Mouse (Mus musculus): ENCODE data around the gene Fgf11. TPM values are rescaled to one million over a fixed set of nuclear protein-coding genes. Genes with fewer than 3 reads are reported as not detected.

Gene Fgf11
- total and polyA plus RNA-seq, 2 experiments from 2014 or later: 1.0 to 5.7 TPM

GRCm38 (mm10) chr11:69752686-69753085 is 49.0 kb downstream of the Fgf11 start:
- TF ChIP-seq CTCF (IDR thresholded peaks at IDR 0.05; ENCODE audit: low read depth) (no peak), EP300 (IDR thresholded peaks at IDR 0.05; ENCODE audit: low read depth) (no peak)
- ATAC-seq (ENCODE audit: insufficient read depth, low read depth) (no peak), DNase-seq (ENCODE audit: low spot score) (no peak)
- 0 out of 2 replicates have a peak, but pooled peaks cover 7% of the 10 kb centered on the region for H3K36me3 ChIP-seq (replicated peaks; ENCODE audit: control insufficient read depth, insufficient read depth, low read length)
- H3K27ac ChIP-seq (ENCODE audit: low read depth): 0 out of 2 replicates have a peak overlapping the region, but pooled peaks have one; percentile 9
- H3K9me3 ChIP-seq (replicated peaks; ENCODE audit: control insufficient read depth, low read length): no peaks in the 10 kb centered on the region
- H3K4me2 ChIP-seq (ENCODE audit: low read depth, low read length): no peak overlapping the region
- no peaks in the 10 kb centered on the region for H3K27me3 ChIP-seq (ENCODE audit: control insufficient read depth, insufficient read depth, low read length)
- peaks cover 31% of the 10 kb centered on the region for H3K4me1 ChIP-seq (ENCODE audit: control insufficient read depth, insufficient read depth)
- no peak overlapping the region for H3K9ac ChIP-seq (replicated peaks; ENCODE audit: low read depth, low read length)
- H3K4me3 ChIP-seq (ENCODE audit: low read depth, low read length): no peak overlapping the region

GRCm38 (mm10) chr11:69751635-69752034 is 50.0 kb downstream of the Fgf11 start:
- ATAC-seq (ENCODE audit: insufficient read depth, low read depth) (no peak), DNase-seq (ENCODE audit: low spot score) (no peak)
- WGBS: 24% methylated on average over 3 of the region's 3 CpGs
- Histone ChIP-seq H3K4me3 (ENCODE audit: low read depth, low read length) (no peak overlapping the region), H3K4me2 (ENCODE audit: low read depth, low read length) (no peak overlapping the region), H3K9me3 (replicated peaks; ENCODE audit: control insufficient read depth, low read length) (no peaks in the 10 kb centered on the region), H3K36me3 (replicated peaks; ENCODE audit: control insufficient read depth, insufficient read depth, low read length) (peaks cover 15% of the 10 kb centered on the region), H3K27ac (ENCODE audit: low read depth) (0 out of 2 replicates have a peak overlapping the region, but pooled peaks have one; percentile 15), H3K9ac (replicated peaks; ENCODE audit: low read depth, low read length) (peak overlapping the region; percentile 25; the same call in 1 of the 2 replicates), H3K27me3 (ENCODE audit: control insufficient read depth, insufficient read depth, low read length) (no peaks in the 10 kb centered on the region), H3K4me1 (ENCODE audit: control insufficient read depth, insufficient read depth) (peaks cover 23% of the 10 kb centered on the region)
- TF ChIP-seq EP300 (IDR thresholded peaks at IDR 0.05; ENCODE audit: low read depth): no peak
- no peak for TF ChIP-seq CTCF (IDR thresholded peaks at IDR 0.05; ENCODE audit: low read depth)

Other genes with a start within 250 kb of the Fgf11 start
Only the 30 nearest of the 44 such genes appear.
- gene Sox15, start 146.5 kb downstream of the Fgf11 start, total RNA-seq (2014; rRNA removed; ENCODE audit: low replicate concordance): not detected in 2 replicates
- not detected in 2 replicates for gene Sox15, start 146.5 kb downstream of the Fgf11 start, polyA plus RNA-seq (2015; fragmentation: Nextera tagmentation; extraction: Ambion mirVana)
- gene Mpdu1, start 139.2 kb downstream of the Fgf11 start, total RNA-seq (2014; rRNA removed; ENCODE audit: low replicate concordance): 123 and 137 TPM in 2 replicates
- gene Mpdu1, start 139.2 kb downstream of the Fgf11 start, polyA plus RNA-seq (2015; fragmentation: Nextera tagmentation; extraction: Ambion mirVana): 30.0 and 33.0 TPM in 2 replicates
- 2.6 and 6.9 TPM in 2 replicates for gene Cd68, start 135.7 kb downstream of the Fgf11 start, total RNA-seq (2014; rRNA removed; ENCODE audit: low replicate concordance)
- 6.1 and 8.5 TPM in 2 replicates for gene Cd68, start 135.7 kb downstream of the Fgf11 start, polyA plus RNA-seq (2015; fragmentation: Nextera tagmentation; extraction: Ambion mirVana)
- 573 and 656 TPM in 2 replicates for gene Eif4a1, start 129.4 kb downstream of the Fgf11 start, total RNA-seq (2014; rRNA removed; ENCODE audit: low replicate concordance)
- gene Eif4a1, start 129.4 kb downstream of the Fgf11 start, polyA plus RNA-seq (2015; fragmentation: Nextera tagmentation; extraction: Ambion mirVana): 261 and 289 TPM in 2 replicates
- gene Senp3, start 119.8 kb downstream of the Fgf11 start, total RNA-seq (2014; rRNA removed; ENCODE audit: low replicate concordance): 39.7 and 92.3 TPM in 2 replicates
- gene Senp3, start 119.8 kb downstream of the Fgf11 start, polyA plus RNA-seq (2015; fragmentation: Nextera tagmentation; extraction: Ambion mirVana): 27.4 and 32.6 TPM in 2 replicates
- 0.81 TPM in 1 of 2 replicates, not detected in the other for gene Tnfsf13, start 116.1 kb downstream of the Fgf11 start, total RNA-seq (2014; rRNA removed; ENCODE audit: low replicate concordance)
- gene Tnfsf13, start 116.1 kb downstream of the Fgf11 start, polyA plus RNA-seq (2015; fragmentation: Nextera tagmentation; extraction: Ambion mirVana): 0.57 and 0.89 TPM in 2 replicates
- 8.5 and 9.3 TPM in 2 replicates for gene Tnfsf12, start 106.0 kb downstream of the Fgf11 start, total RNA-seq (2014; rRNA removed; ENCODE audit: low replicate concordance)
- gene Tnfsf12, start 106.0 kb downstream of the Fgf11 start, polyA plus RNA-seq (2015; fragmentation: Nextera tagmentation; extraction: Ambion mirVana): 5.3 and 5.5 TPM in 2 replicates
- gene Tnfsfm13, start 105.8 kb downstream of the Fgf11 start, total RNA-seq (2014; rRNA removed; ENCODE audit: low replicate concordance): 0.65 and 1.8 TPM in 2 replicates
- gene Tnfsfm13, start 105.8 kb downstream of the Fgf11 start, polyA plus RNA-seq (2015; fragmentation: Nextera tagmentation; extraction: Ambion mirVana): 2.8 and 3.0 TPM in 2 replicates
- 13.4 and 15.6 TPM in 2 replicates for gene Polr2a, start 43.2 kb downstream of the Fgf11 start, total RNA-seq (2014; rRNA removed; ENCODE audit: low replicate concordance)
- 6.2 and 6.6 TPM in 2 replicates for gene Polr2a, start 43.2 kb downstream of the Fgf11 start, polyA plus RNA-seq (2015; fragmentation: Nextera tagmentation; extraction: Ambion mirVana)
- not detected in 2 replicates for gene Slc35g3, start 39.9 kb downstream of the Fgf11 start, total RNA-seq (2014; rRNA removed; ENCODE audit: low replicate concordance)
- 0.18 TPM in 1 of 2 replicates, not detected in the other for gene Slc35g3, start 39.9 kb downstream of the Fgf11 start, polyA plus RNA-seq (2015; fragmentation: Nextera tagmentation; extraction: Ambion mirVana)
- gene Zbtb4, start 35.9 kb downstream of the Fgf11 start, total RNA-seq (2014; rRNA removed; ENCODE audit: low replicate concordance): 21.2 and 28.7 TPM in 2 replicates
- gene Zbtb4, start 35.9 kb downstream of the Fgf11 start, polyA plus RNA-seq (2015; fragmentation: Nextera tagmentation; extraction: Ambion mirVana): 2.6 and 2.9 TPM in 2 replicates
- gene Chrnb1, start 5.9 kb downstream of the Fgf11 start, total RNA-seq (2014; rRNA removed; ENCODE audit: low replicate concordance): 2.5 and 11.2 TPM in 2 replicates
- 2.7 and 3.1 TPM in 2 replicates for gene Chrnb1, start 5.9 kb downstream of the Fgf11 start, polyA plus RNA-seq (2015; fragmentation: Nextera tagmentation; extraction: Ambion mirVana)
- 0.43 and 2.7 TPM in 2 replicates for gene Tmem102, start 3.8 kb upstream of the Fgf11 start, total RNA-seq (2014; rRNA removed; ENCODE audit: low replicate concordance)
- gene Tmem102, start 3.8 kb upstream of the Fgf11 start, polyA plus RNA-seq (2015; fragmentation: Nextera tagmentation; extraction: Ambion mirVana): 2.6 TPM in 2 replicates
- gene Gm39566, start 13.4 kb upstream of the Fgf11 start, total RNA-seq (2014; rRNA removed; ENCODE audit: low replicate concordance): not detected in 2 replicates
- gene Gm39566, start 13.4 kb upstream of the Fgf11 start, polyA plus RNA-seq (2015; fragmentation: Nextera tagmentation; extraction: Ambion mirVana): not detected in 2 replicates
- not detected in 2 replicates for gene Spem2, start 16.6 kb upstream of the Fgf11 start, total RNA-seq (2014; rRNA removed; ENCODE audit: low replicate concordance)
- not detected in 2 replicates for gene Spem2, start 16.6 kb upstream of the Fgf11 start, polyA plus RNA-seq (2015; fragmentation: Nextera tagmentation; extraction: Ambion mirVana)
- not detected in 2 replicates for gene Spem1, start 20.3 kb upstream of the Fgf11 start, total RNA-seq (2014; rRNA removed; ENCODE audit: low replicate concordance)
- gene Spem1, start 20.3 kb upstream of the Fgf11 start, polyA plus RNA-seq (2015; fragmentation: Nextera tagmentation; extraction: Ambion mirVana): not detected in 2 replicates
- gene Nlgn2, start 35.9 kb upstream of the Fgf11 start, total RNA-seq (2014; rRNA removed; ENCODE audit: low replicate concordance): 4.5 and 10.1 TPM in 2 replicates
- gene Nlgn2, start 35.9 kb upstream of the Fgf11 start, polyA plus RNA-seq (2015; fragmentation: Nextera tagmentation; extraction: Ambion mirVana): 0.89 TPM in 2 replicates
- gene Tmem256, start 36.7 kb upstream of the Fgf11 start, total RNA-seq (2014; rRNA removed; ENCODE audit: low replicate concordance): 78.5 and 169 TPM in 2 replicates
- 411 and 424 TPM in 2 replicates for gene Tmem256, start 36.7 kb upstream of the Fgf11 start, polyA plus RNA-seq (2015; fragmentation: Nextera tagmentation; extraction: Ambion mirVana)
- 50.9 and 64.0 TPM in 2 replicates for gene Plscr3, start 44.5 kb upstream of the Fgf11 start, total RNA-seq (2014; rRNA removed; ENCODE audit: low replicate concordance)
- gene Plscr3, start 44.5 kb upstream of the Fgf11 start, polyA plus RNA-seq (2015; fragmentation: Nextera tagmentation; extraction: Ambion mirVana): 60.5 and 62.3 TPM in 2 replicates
- 0.50 TPM in 1 of 2 replicates, not detected in the other for gene Tnk1, start 56.9 kb upstream of the Fgf11 start, total RNA-seq (2014; rRNA removed; ENCODE audit: low replicate concordance)
- not detected in 2 replicates for gene Tnk1, start 56.9 kb upstream of the Fgf11 start, polyA plus RNA-seq (2015; fragmentation: Nextera tagmentation; extraction: Ambion mirVana)
- gene Tmem95, start 76.2 kb upstream of the Fgf11 start, total RNA-seq (2014; rRNA removed; ENCODE audit: low replicate concordance): not detected in 2 replicates
- not detected in 2 replicates for gene Tmem95, start 76.2 kb upstream of the Fgf11 start, polyA plus RNA-seq (2015; fragmentation: Nextera tagmentation; extraction: Ambion mirVana)
- gene Kctd11, start 79.5 kb upstream of the Fgf11 start, total RNA-seq (2014; rRNA removed; ENCODE audit: low replicate concordance): 2.3 and 9.4 TPM in 2 replicates
- gene Kctd11, start 79.5 kb upstream of the Fgf11 start, polyA plus RNA-seq (2015; fragmentation: Nextera tagmentation; extraction: Ambion mirVana): 1.9 and 2.3 TPM in 2 replicates
- gene Acap1, start 93.7 kb upstream of the Fgf11 start, total RNA-seq (2014; rRNA removed; ENCODE audit: low replicate concordance): 2.5 and 9.7 TPM in 2 replicates
- 2.5 TPM in 2 replicates for gene Acap1, start 93.7 kb upstream of the Fgf11 start, polyA plus RNA-seq (2015; fragmentation: Nextera tagmentation; extraction: Ambion mirVana)
- gene 2810408A11Rik, start 99.1 kb upstream of the Fgf11 start, total RNA-seq (2014; rRNA removed; ENCODE audit: low replicate concordance): 1.8 and 6.3 TPM in 2 replicates
- gene 2810408A11Rik, start 99.1 kb upstream of the Fgf11 start, polyA plus RNA-seq (2015; fragmentation: Nextera tagmentation; extraction: Ambion mirVana): 2.8 and 3.9 TPM in 2 replicates
- 39.2 and 59.5 TPM in 2 replicates for gene Neurl4, start 99.2 kb upstream of the Fgf11 start, total RNA-seq (2014; rRNA removed; ENCODE audit: low replicate concordance)
- 3.6 and 4.5 TPM in 2 replicates for gene Neurl4, start 99.2 kb upstream of the Fgf11 start, polyA plus RNA-seq (2015; fragmentation: Nextera tagmentation; extraction: Ambion mirVana)
- 48.6 and 72.4 TPM in 2 replicates for gene Gps2, start 112.0 kb upstream of the Fgf11 start, total RNA-seq (2014; rRNA removed; ENCODE audit: low replicate concordance)
- 37.1 and 38.1 TPM in 2 replicates for gene Gps2, start 112.0 kb upstream of the Fgf11 start, polyA plus RNA-seq (2015; fragmentation: Nextera tagmentation; extraction: Ambion mirVana)
- gene Eif5a, start 120.1 kb upstream of the Fgf11 start, total RNA-seq (2014; rRNA removed; ENCODE audit: low replicate concordance): 469 and 504 TPM in 2 replicates
- 961 and 973 TPM in 2 replicates for gene Eif5a, start 120.1 kb upstream of the Fgf11 start, polyA plus RNA-seq (2015; fragmentation: Nextera tagmentation; extraction: Ambion mirVana)
- 16.0 and 25.6 TPM in 2 replicates for gene Ybx2, start 133.9 kb upstream of the Fgf11 start, total RNA-seq (2014; rRNA removed; ENCODE audit: low replicate concordance)
- gene Ybx2, start 133.9 kb upstream of the Fgf11 start, polyA plus RNA-seq (2015; fragmentation: Nextera tagmentation; extraction: Ambion mirVana): 4.9 and 7.9 TPM in 2 replicates
- gene Slc2a4, start 146.3 kb upstream of the Fgf11 start, total RNA-seq (2014; rRNA removed; ENCODE audit: low replicate concordance): 235 and 267 TPM in 2 replicates
- 89.2 and 89.7 TPM in 2 replicates for gene Slc2a4, start 146.3 kb upstream of the Fgf11 start, polyA plus RNA-seq (2015; fragmentation: Nextera tagmentation; extraction: Ambion mirVana)
- 0.93 TPM in 1 of 2 replicates, not detected in the other for gene Cldn7, start 162.9 kb upstream of the Fgf11 start, total RNA-seq (2014; rRNA removed; ENCODE audit: low replicate concordance)
- gene Cldn7, start 162.9 kb upstream of the Fgf11 start, polyA plus RNA-seq (2015; fragmentation: Nextera tagmentation; extraction: Ambion mirVana): 0.64 and 1.8 TPM in 2 replicates